ENCODE assay signal across 13 mouse cellular contexts in genomic region chr14:21342984-21343383, GRCm38 (mm10).
"Had no signal": no experiment of that assay in that cellular context is flagged by ENCODE, and none has a peak within 500 bp of the region (broad histone marks: within the 10 kb centered on the region; RNA-seq: fewer than 3 reads in every experiment).

No protein-coding gene starts in this region.

- H3K4me2 ChIP-seq: limb, embryonic 13.5 days; neural tube, embryonic 13.5 days had no signal

- H3K4me3 ChIP-seq: layer of hippocampus, adult 2 months; limb, embryonic 13.5 days; neural tube, embryonic 13.5 days had no signal

- H3K27ac ChIP-seq: layer of hippocampus, adult 2 months; limb, embryonic 13.5 days; liver, embryonic 14.5 days; neural tube, embryonic 13.5 days had no signal

- H3K9me3 ChIP-seq: limb, embryonic 13.5 days; neural tube, embryonic 13.5 days had no signal

- H3K36me3 ChIP-seq: limb, embryonic 13.5 days; neural tube, embryonic 13.5 days had no signal

- H3K9ac ChIP-seq: limb, embryonic 13.5 days; liver, embryonic 14.5 days; neural tube, embryonic 13.5 days had no signal

- H3K4me1 ChIP-seq: neural tube, embryonic 13.5 days had no signal

- DNase-seq: kidney, adult 18-20 months; kidney, postnatal 10 days; kidney, postnatal 4 days; left cerebral cortex, postnatal 4 days; lung, adult 18-20 months; retina, postnatal 1 day; right cerebral cortex, postnatal 4 days; spleen, adult 18-20 months; thymus, postnatal 4 days had no signal

- H3K27me3 ChIP-seq: limb, embryonic 13.5 days; neural tube, embryonic 13.5 days had no signal
